Mouse (Mus musculus): ENCODE results near the gene Ephb6. TPM values are rescaled to one million over a fixed set of nuclear protein-coding genes. Genes with fewer than 3 reads are reported as not detected.

Ephb6 gene
- polyA plus RNA-seq, 1 experiment: not detected

- Histone ChIP-seq H3K27ac (ENCODE audit: insufficient read depth, low read depth, low read length) (no peak overlapping the region), H3K4me1 (ENCODE audit: control insufficient read depth, insufficient read depth, low read length) (peaks cover 7% of the 10 kb centered on the region), H3K4me3 (ENCODE audit: insufficient read depth, low read depth, low read length) (no peak overlapping the region)
- TF ChIP-seq POLR2A (IDR thresholded peaks at IDR 0.05; ENCODE audit: insufficient read depth, low read depth, low read length) (no peak), CTCF (IDR thresholded peaks at IDR 0.05; ENCODE audit: insufficient read depth, low read depth, low read length) (no peak)
- 44% methylated on average over 1 of the region's 1 CpGs for WGBS
Observed at GRCm38 (mm10) chr6:41637393-41637792, 32.1 kb downstream of the Ephb6 start.

GRCm38 (mm10) chr6:41637927-41638506, 32.7 kb downstream of the Ephb6 start:
- H3K4me1 ChIP-seq (ENCODE audit: control insufficient read depth, insufficient read depth, low read length): peaks cover 7% of the 10 kb centered on the region
- H3K4me3 ChIP-seq (ENCODE audit: insufficient read depth, low read depth, low read length): no peak overlapping the region
- TF ChIP-seq POLR2A (IDR thresholded peaks at IDR 0.05; ENCODE audit: insufficient read depth, low read depth, low read length): no peak
- TF ChIP-seq CTCF (IDR thresholded peaks at IDR 0.05; ENCODE audit: insufficient read depth, low read depth, low read length): no peak
- no peak overlapping the region for H3K27ac ChIP-seq (ENCODE audit: insufficient read depth, low read depth, low read length)
- WGBS: 83% methylated on average over 6 of the region's 6 CpGs

- 81% methylated on average over 3 of the region's 3 CpGs for WGBS
- TF ChIP-seq POLR2A (IDR thresholded peaks at IDR 0.05; ENCODE audit: insufficient read depth, low read depth, low read length) (no peak), CTCF (IDR thresholded peaks at IDR 0.05; ENCODE audit: insufficient read depth, low read depth, low read length) (no peak)
- no peak overlapping the region for H3K4me3 ChIP-seq (ENCODE audit: insufficient read depth, low read depth, low read length)
- peaks cover 7% of the 10 kb centered on the region for H3K4me1 ChIP-seq (ENCODE audit: control insufficient read depth, insufficient read depth, low read length)
- no peak overlapping the region for H3K27ac ChIP-seq (ENCODE audit: insufficient read depth, low read depth, low read length)
Observed at GRCm38 (mm10) chr6:41640449-41640848, 35.2 kb downstream of the Ephb6 start.

GRCm38 (mm10) chr6:41641173-41641866, 36.0 kb downstream of the Ephb6 start:
- 86% methylated on average over 6 of the region's 6 CpGs for WGBS
- H3K4me1 ChIP-seq (ENCODE audit: control insufficient read depth, insufficient read depth, low read length): no peaks in the 10 kb centered on the region
- H3K27ac ChIP-seq (ENCODE audit: insufficient read depth, low read depth, low read length): no peak overlapping the region
- no peak overlapping the region for H3K4me3 ChIP-seq (ENCODE audit: insufficient read depth, low read depth, low read length)
- no peak for TF ChIP-seq CTCF (IDR thresholded peaks at IDR 0.05; ENCODE audit: insufficient read depth, low read depth, low read length)
- TF ChIP-seq POLR2A (IDR thresholded peaks at IDR 0.05; ENCODE audit: insufficient read depth, low read depth, low read length): no peak

GRCm38 (mm10) chr6:41642765-41643164, 37.5 kb downstream of the Ephb6 start:
- Histone ChIP-seq H3K27ac (ENCODE audit: insufficient read depth, low read depth, low read length) (no peak overlapping the region), H3K4me1 (ENCODE audit: control insufficient read depth, insufficient read depth, low read length) (no peaks in the 10 kb centered on the region), H3K4me3 (ENCODE audit: insufficient read depth, low read depth, low read length) (no peak overlapping the region)
- TF ChIP-seq CTCF (IDR thresholded peaks at IDR 0.05; ENCODE audit: insufficient read depth, low read depth, low read length) (no peak), POLR2A (IDR thresholded peaks at IDR 0.05; ENCODE audit: insufficient read depth, low read depth, low read length) (no peak)
- 90% methylated on average over 4 of the region's 4 CpGs for WGBS

- 88% methylated on average over 3 of the region's 3 CpGs for WGBS
- H3K4me1 ChIP-seq (ENCODE audit: control insufficient read depth, insufficient read depth, low read length): no peaks in the 10 kb centered on the region
- TF ChIP-seq POLR2A (IDR thresholded peaks at IDR 0.05; ENCODE audit: insufficient read depth, low read depth, low read length) (no peak), CTCF (IDR thresholded peaks at IDR 0.05; ENCODE audit: insufficient read depth, low read depth, low read length) (no peak)
Observed at GRCm38 (mm10) chr6:41643227-41643626, 37.9 kb downstream of the Ephb6 start.

GRCm38 (mm10) chr6:41646220-41646619, 40.9 kb downstream of the Ephb6 start:
- TF ChIP-seq POLR2A (IDR thresholded peaks at IDR 0.05; ENCODE audit: insufficient read depth, low read depth, low read length) (no peak), CTCF (IDR thresholded peaks at IDR 0.05; ENCODE audit: insufficient read depth, low read depth, low read length) (no peak)
- Histone ChIP-seq H3K4me1 (ENCODE audit: control insufficient read depth, insufficient read depth, low read length) (no peaks in the 10 kb centered on the region), H3K27ac (ENCODE audit: insufficient read depth, low read depth, low read length) (no peak overlapping the region), H3K4me3 (ENCODE audit: insufficient read depth, low read depth, low read length) (no peak overlapping the region)
- WGBS: 81% methylated on average over 3 of the region's 3 CpGs

More at GRCm38 (mm10) chr6:41643227-41643626, 37.9 kb downstream of the Ephb6 start:
- Histone ChIP-seq H3K27ac (ENCODE audit: insufficient read depth, low read depth, low read length) (no peak overlapping the region), H3K4me3 (ENCODE audit: insufficient read depth, low read depth, low read length) (no peak overlapping the region)

- H3K4me1 ChIP-seq (ENCODE audit: control insufficient read depth, insufficient read depth, low read length): no peaks in the 10 kb centered on the region
- no peak overlapping the region for H3K4me3 ChIP-seq (ENCODE audit: insufficient read depth, low read depth, low read length)
- no peak for TF ChIP-seq POLR2A (IDR thresholded peaks at IDR 0.05; ENCODE audit: insufficient read depth, low read depth, low read length)
- TF ChIP-seq CTCF (IDR thresholded peaks at IDR 0.05; ENCODE audit: insufficient read depth, low read depth, low read length): no peak
- no peak overlapping the region for H3K27ac ChIP-seq (ENCODE audit: insufficient read depth, low read depth, low read length)
Observed at GRCm38 (mm10) chr6:41646672-41647071, 41.4 kb downstream of the Ephb6 start.

GRCm38 (mm10) chr6:41653173-41653572, 47.9 kb downstream of the Ephb6 start:
- TF ChIP-seq CTCF (IDR thresholded peaks at IDR 0.05; ENCODE audit: insufficient read depth, low read depth, low read length) (no peak), POLR2A (IDR thresholded peaks at IDR 0.05; ENCODE audit: insufficient read depth, low read depth, low read length) (no peak)
- 95% methylated on average over 5 of the region's 5 CpGs for WGBS
- no peak overlapping the region for H3K27ac ChIP-seq (ENCODE audit: insufficient read depth, low read depth, low read length)
- no peaks in the 10 kb centered on the region for H3K4me1 ChIP-seq (ENCODE audit: control insufficient read depth, insufficient read depth, low read length)
- no peak overlapping the region for H3K4me3 ChIP-seq (ENCODE audit: insufficient read depth, low read depth, low read length)

All from olfactory bulb, adult 2 months (tissue).